Mouse (Mus musculus) intestine, embryonic 14.5 days (tissue): ENCODE measurements at regions not wholly inside any gene's neighbourhood (a gene's known extent, or its start where the extent isn't known, plus 50 kb on each side); places are given as distances from the start of the nearest gene placed in this dataset.

ENCODE experiments used
- ATAC-seq: fragments of 200-750 bp; cut with Nextera tagmentation; replicated peaks from 2 replicates; pipeline ENCODE4 v1.8.0; 2017; ENCODE audit warnings: low read depth, moderate number of reproducible peaks, moderate TSS enrichment, moderate library complexity; ENCODE audit not compliant: low FRiP score, low TSS enrichment
- DNase-seq: peaks from one replicate; pipeline ENCODE4 v3.0.0-alpha.2; 2018; ENCODE audit warnings: low spot score
- H3K27ac ChIP-seq: fragments of 300-500 bp; sonication (generic); 2 replicates; pipeline ENCODE4 v1.5.1; 2014; ENCODE audit warnings: low read depth, mild to moderate bottlenecking, control low read depth
- H3K27me3 ChIP-seq: fragments of 300-500 bp; sonication (generic); replicated peaks from 2 replicates; pipeline ENCODE4 v1.6.1; 2014; ENCODE audit warnings: low read length, control low read depth; ENCODE audit not compliant: control insufficient read depth, insufficient read depth
- H3K36me3 ChIP-seq: fragments of 300-500 bp; sonication (generic); 2 replicates; pipeline ENCODE4 v1.6.1; 2014; ENCODE audit warnings: low read length, control low read depth; ENCODE audit not compliant: control insufficient read depth, insufficient read depth
- H3K4me1 ChIP-seq: fragments of 300-500 bp; sonication (generic); replicated peaks from 2 replicates; pipeline ENCODE4 v1.6.1; 2014; ENCODE audit warnings: low read length, control low read depth, mixed read lengths; ENCODE audit not compliant: control insufficient read depth, insufficient read depth
- H3K4me2 ChIP-seq: fragments of 300-500 bp; sonication (generic); 2 replicates; pipeline ENCODE4 v1.6.1; 2014; ENCODE audit warnings: low read length
- H3K4me3 ChIP-seq: fragments of 300-500 bp; sonication (generic); 2 replicates; pipeline ENCODE4 v1.5.1; 2014; ENCODE audit warnings: low read depth, low read length, control low read depth, mixed read lengths
- H3K9ac ChIP-seq: fragments of 300-500 bp; sonication (generic); 2 replicates; pipeline ENCODE4 v1.6.1; 2014; ENCODE audit warnings: mild to moderate bottlenecking, low read length
- H3K9me3 ChIP-seq: fragments of 300-500 bp; sonication (generic); 2 replicates; pipeline ENCODE4 v1.6.1; 2016; ENCODE audit warnings: low read length, control low read depth; ENCODE audit not compliant: control insufficient read depth
- WGBS: fragments of 180-500 bp; shearing (Covaris S2); extraction: QIAGEN DNeasy Blood & Tissue Kit; methylation state at CpG from one replicate; pipeline ENCODE4 v1.1.7; 2014; 5-methylcytosine and 5-hydroxymethylcytosine counted together

DNA sequence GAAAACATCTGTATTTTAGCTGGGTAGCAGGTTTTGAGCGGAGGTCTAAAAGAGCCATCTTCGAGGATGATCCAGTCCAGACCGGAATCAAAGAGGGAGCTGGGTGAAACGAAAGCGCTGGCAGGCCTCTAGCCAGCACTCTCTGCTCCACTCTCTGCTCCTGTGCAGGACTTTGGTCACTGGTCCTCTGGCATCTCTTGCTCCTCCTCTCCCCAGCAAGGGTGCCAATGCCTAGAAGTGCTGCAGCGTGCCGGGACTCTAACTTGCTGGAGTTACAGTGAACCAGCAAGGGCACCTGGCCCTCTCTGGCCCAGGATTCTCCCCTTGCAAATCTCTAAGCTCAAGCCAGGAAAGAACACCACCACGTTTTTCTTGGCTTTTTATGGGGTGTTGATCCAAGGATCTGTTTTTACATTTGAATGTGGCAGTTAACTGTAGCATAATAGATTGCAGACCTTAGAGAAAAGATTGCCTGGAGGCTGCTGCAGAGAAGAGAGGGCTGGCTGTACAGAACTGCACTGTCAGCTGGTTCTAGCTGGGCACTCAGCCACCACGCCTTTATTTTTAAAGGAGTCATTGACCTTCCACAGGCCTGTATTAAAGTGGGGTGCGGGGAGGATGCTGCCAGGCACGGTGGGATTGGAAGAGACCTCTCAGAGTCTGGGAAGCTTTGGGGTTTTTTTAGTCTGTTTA, 101.1 kb upstream of the Sesn3 start:
- H3K4me1 ChIP-seq: peaks cover 43% of the 10 kb centered on the region
- peak; percentile 74 for DNase-seq
- peak; percentile 82 for ATAC-seq
- 17% methylated on average over 11 of the region's 11 CpGs for WGBS
- H3K36me3 ChIP-seq: no peaks in the 10 kb centered on the region
- H3K27ac ChIP-seq: peak overlapping the region; percentile 89
- no peaks in the 10 kb centered on the region for H3K27me3 ChIP-seq
- no peak overlapping the region for H3K4me3 ChIP-seq
- H3K9me3 ChIP-seq: no peaks in the 10 kb centered on the region
- 0 out of 2 replicates have a peak overlapping the region, but pooled peaks have one; percentile 21 for H3K9ac ChIP-seq
- peak overlapping the region; percentile 24; the same call in 1 of the 2 replicates for H3K4me2 ChIP-seq

DNA sequence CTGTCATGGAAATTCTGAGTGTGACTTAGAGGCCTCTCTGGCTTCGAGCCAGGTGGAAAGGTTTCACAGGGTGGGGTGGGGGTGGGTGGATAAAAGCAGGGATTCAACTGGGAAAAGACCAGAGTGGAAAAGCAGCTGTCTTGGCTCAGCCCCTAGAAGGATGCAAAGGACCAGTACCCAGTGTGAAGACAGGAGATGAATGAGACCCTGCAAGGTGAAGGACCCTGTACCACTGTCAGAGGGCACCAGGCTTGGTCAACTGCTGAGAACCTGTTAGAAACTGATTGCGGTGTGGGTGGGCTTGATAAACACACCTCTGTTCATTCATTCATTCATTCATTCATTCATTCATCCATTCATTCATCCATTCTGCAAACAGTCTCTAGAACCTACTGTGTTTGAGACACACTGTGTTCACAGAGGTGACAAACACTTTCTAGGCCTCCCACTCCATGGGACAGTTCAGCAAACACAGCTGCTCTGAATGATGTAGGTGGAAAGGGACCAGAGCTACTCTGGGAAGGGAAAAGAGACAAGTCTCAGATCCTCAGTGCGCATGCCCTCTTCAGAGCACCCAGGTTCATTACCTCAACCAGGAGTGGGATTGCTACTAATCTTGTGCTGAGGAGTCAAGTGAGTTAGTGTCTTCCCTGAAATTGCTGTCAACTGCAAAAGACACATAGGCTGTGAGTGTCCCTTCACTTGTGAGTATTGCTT, 100.4 kb upstream of the Sesn3 start:
- peak; percentile 74 for ATAC-seq
- H3K4me3 ChIP-seq: no peak overlapping the region
- H3K4me2 ChIP-seq: 0 out of 2 replicates have a peak overlapping the region, but pooled peaks have one; percentile 32
- no peak overlapping the region for H3K9ac ChIP-seq
- DNase-seq: no peak
- H3K27ac ChIP-seq: peak overlapping the region; percentile 89
- H3K27me3 ChIP-seq: no peaks in the 10 kb centered on the region
- no peaks in the 10 kb centered on the region for H3K9me3 ChIP-seq
- H3K36me3 ChIP-seq: no peaks in the 10 kb centered on the region
- H3K4me1 ChIP-seq: peaks cover 44% of the 10 kb centered on the region
- 66% methylated on average over 3 of the region's 3 CpGs for WGBS

DNA sequence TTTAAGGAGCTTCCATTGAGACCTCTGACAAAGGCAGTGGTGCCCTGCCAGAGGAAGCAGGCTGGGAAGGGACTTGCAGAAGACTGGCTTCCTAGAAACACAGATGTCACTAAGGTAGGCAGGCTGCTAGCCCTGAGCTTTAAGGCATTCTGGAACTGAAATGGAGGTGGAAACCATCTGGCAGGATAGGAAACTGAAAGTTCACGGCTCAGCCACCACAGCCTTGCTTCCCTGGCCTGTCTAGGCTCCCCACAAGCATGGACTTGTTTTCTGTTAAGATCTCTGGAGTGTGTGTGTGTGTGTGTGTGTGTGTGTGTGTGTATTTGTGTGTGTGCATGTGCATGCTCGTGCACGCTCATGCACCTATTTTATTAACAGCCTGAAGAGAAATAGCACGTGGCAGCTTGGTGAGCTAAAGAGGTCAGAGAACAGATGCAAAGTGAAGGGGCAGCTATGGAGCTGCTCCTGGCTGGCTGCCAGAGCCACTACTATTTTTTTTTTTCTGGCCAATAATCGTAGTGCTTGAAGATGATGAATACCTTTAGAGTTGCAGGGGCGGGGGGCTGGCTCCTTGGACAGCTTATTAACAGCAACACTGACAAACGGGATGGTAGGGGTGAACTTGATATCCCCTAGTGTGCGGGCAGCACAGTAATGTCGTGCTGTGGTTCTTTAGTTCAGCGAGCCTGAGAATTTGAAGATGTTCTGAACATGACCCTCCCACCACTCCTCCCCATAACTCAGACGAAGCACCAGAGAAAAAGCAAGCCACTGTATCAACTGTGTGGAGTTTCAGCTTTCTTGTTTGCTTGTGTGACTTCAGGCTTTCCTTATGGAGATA, 99.6 kb upstream of the Sesn3 start:
- H3K4me1 ChIP-seq: peaks cover 50% of the 10 kb centered on the region
- H3K27me3 ChIP-seq: no peaks in the 10 kb centered on the region
- no peak overlapping the region for H3K4me3 ChIP-seq
- no peaks in the 10 kb centered on the region for H3K9me3 ChIP-seq
- H3K27ac ChIP-seq: peak overlapping the region; percentile 89
- WGBS: 15% methylated on average over 11 of the region's 11 CpGs
- DNase-seq (peak; percentile 78), ATAC-seq (0 out of 2 replicates have a peak, but pooled peaks have one; percentile 13)
- peak overlapping the region; percentile 32 for H3K4me2 ChIP-seq
- no peaks in the 10 kb centered on the region for H3K36me3 ChIP-seq
- H3K9ac ChIP-seq: no peak overlapping the region

DNA sequence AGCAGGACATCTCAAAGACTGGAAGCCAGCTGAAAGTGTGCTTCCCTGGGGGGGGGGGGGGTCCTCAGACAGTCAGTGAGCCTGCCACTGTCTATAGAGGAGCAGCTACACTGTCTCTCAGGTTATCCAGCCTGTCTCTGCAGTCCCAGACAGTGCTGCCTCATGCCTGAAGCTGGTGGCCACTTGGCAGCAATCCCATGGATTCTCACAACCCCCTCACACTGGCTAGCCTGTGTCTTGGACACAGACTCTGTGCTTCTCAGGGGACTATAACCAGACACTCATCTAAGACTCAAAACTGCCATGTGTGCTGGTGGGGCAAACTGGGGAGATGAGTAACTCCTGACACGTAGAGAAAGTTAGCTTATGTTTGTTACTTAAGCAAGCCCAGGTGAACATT, 95.1 kb upstream of the Sesn3 start:
- DNase-seq (no peak), ATAC-seq (no peak)
- 53% methylated on average over 1 of the region's 1 CpGs for WGBS
- Histone ChIP-seq H3K9me3 (no peaks in the 10 kb centered on the region), H3K9ac (no peak overlapping the region), H3K4me1 (peaks cover 30% of the 10 kb centered on the region), H3K36me3 (no peaks in the 10 kb centered on the region), H3K27me3 (no peaks in the 10 kb centered on the region), H3K4me3 (no peak overlapping the region), H3K27ac (no peak overlapping the region), H3K4me2 (no peak overlapping the region)

DNA sequence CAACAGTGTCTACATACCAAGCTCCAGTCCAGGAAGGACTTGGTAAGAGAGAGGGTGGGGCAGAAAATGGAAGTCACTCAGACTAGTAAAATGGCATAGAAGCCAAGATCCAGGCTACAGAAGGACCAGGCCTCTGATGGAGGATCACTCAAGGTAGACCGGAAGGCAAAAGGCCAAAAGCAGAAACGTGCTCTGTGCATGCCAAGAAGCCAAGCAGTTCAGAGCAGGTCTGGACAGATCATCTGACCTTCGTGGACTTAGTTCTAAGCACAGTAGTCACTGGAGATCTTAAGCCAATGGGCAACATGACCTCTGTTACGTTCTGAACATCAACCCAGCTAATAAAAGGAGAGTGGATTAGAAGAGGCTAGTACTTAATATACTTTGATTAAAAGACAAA, 90.6 kb upstream of the Sesn3 start:
- Histone ChIP-seq H3K4me1 (0 out of 2 replicates have a peak, but pooled peaks cover 7% of the 10 kb centered on the region), H3K4me3 (no peak overlapping the region), H3K36me3 (no peaks in the 10 kb centered on the region), H3K9me3 (no peaks in the 10 kb centered on the region), H3K9ac (no peak overlapping the region), H3K27me3 (no peaks in the 10 kb centered on the region), H3K27ac (no peak overlapping the region), H3K4me2 (no peak overlapping the region)
- no peak for ATAC-seq
- DNase-seq: no peak
- WGBS: 89% methylated on average over 4 of the region's 4 CpGs

DNA sequence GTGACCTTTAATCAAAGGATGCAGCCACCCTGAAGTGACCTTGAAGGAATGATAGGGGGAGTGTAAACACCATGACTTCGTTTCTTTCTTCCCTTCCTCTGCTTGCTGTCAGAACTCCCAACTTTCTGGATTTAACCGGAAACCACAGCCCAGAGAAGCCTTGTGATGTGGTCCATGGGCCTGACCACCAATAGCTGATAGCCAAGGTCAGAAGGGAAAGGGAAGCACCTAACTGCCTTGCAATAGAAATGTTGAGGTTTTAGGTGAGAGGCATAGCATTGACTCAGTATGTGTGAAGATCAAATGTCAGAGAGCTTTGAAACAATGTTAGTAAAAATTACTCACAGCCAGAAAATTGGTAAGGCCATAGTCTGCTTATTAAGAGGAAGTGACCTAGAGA, 89.2 kb upstream of the Sesn3 start:
- no peak overlapping the region for H3K4me2 ChIP-seq
- H3K27me3 ChIP-seq: no peaks in the 10 kb centered on the region
- no peak overlapping the region for H3K27ac ChIP-seq
- no peaks in the 10 kb centered on the region for H3K36me3 ChIP-seq
- H3K4me1 ChIP-seq: no peaks in the 10 kb centered on the region
- WGBS: 50% methylated on average over 2 of the region's 2 CpGs
- no peaks in the 10 kb centered on the region for H3K9me3 ChIP-seq
- DNase-seq: no peak
- no peak overlapping the region for H3K9ac ChIP-seq
- H3K4me3 ChIP-seq: no peak overlapping the region
- ATAC-seq: no peak

DNA sequence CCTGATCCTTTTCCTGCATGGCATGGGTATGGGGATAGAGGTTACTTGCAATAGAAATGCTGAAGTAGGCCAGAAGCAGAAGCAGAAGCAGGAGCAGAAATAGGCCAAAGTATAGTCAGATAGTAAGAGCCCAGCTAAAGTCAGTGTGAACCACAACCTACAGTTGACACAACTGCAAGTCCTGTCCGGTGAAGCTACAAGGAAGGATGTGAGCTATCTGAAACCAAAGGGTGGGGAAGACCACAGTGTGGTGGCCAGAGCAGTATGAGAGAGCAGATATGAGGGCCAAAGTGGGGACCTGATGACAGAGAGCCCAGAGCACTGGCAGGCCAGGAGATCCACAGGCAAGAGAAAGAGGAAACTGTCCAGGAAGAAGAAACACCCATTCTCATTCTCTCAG, 87.1 kb upstream of the Sesn3 start:
- Histone ChIP-seq H3K4me1 (no peaks in the 10 kb centered on the region), H3K9me3 (no peaks in the 10 kb centered on the region), H3K4me2 (no peak overlapping the region), H3K27me3 (no peaks in the 10 kb centered on the region), H3K9ac (no peak overlapping the region), H3K27ac (no peak overlapping the region), H3K4me3 (no peak overlapping the region), H3K36me3 (no peaks in the 10 kb centered on the region)
- no peak for DNase-seq
- ATAC-seq: no peak
- 97% methylated on average over 1 of the region's 1 CpGs for WGBS

DNA sequence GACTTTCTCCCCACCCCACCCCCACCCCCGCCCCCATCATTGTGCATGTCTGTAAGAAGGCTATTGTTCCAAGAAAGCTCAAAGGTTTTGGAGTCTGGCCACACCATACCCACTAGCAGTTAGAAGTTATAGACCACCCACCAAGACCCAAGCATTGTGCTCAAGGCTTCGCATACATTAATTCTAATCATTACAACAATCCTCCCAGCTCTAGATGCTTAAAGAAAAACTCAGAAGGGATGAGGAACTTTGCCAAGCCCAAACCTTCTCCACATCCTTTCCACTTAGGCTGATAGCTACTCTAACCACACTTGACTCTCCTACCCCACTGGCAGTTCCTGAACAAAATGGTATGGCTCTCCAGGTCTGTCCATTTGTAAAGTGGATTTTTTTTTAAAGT, 86.4 kb upstream of the Sesn3 start:
- Histone ChIP-seq H3K9ac (no peak overlapping the region), H3K27ac (no peak overlapping the region), H3K4me2 (no peak overlapping the region), H3K27me3 (no peaks in the 10 kb centered on the region), H3K4me3 (no peak overlapping the region), H3K4me1 (no peaks in the 10 kb centered on the region), H3K36me3 (no peaks in the 10 kb centered on the region), H3K9me3 (no peaks in the 10 kb centered on the region)
- WGBS: 85% methylated on average over 2 of the region's 2 CpGs
- DNase-seq: no peak
- no peak for ATAC-seq
